Mouse (Mus musculus) ES-Bruce4 (cell line): ENCODE data around the gene Man2b1.

Experiments used
- CTCF ChIP-seq: IDR thresholded peaks from one replicate; pipeline ENCODE4 v1.8.1; 2011; ENCODE audit warnings: low read depth, low read length
- EP300 ChIP-seq: IDR thresholded peaks from 2 replicates; pipeline ENCODE4 v1.6.1; 2011; ENCODE audit warnings: low read depth, low read length; ENCODE audit not compliant: insufficient read depth
- POLR2A ChIP-seq: IDR thresholded peaks from one replicate; pipeline ENCODE4 v1.8.1; 2011; ENCODE audit warnings: low read length; ENCODE audit not compliant: insufficient read depth

GRCm38 (mm10) chr8:85071041-85071440 is 12.0 kb upstream of the Man2b1 start:
- no peak for TF ChIP-seq CTCF
- TF ChIP-seq EP300, result no peak
- no peak for TF ChIP-seq POLR2A
